Mouse (Mus musculus): ENCODE results near the gene Glod5. TPM values are rescaled to one million over a fixed set of nuclear protein-coding genes. Genes with fewer than 3 reads are reported as not detected.

Gene Glod5
- total and polyA plus RNA-seq, 3 experiments: not detected

DNA sequence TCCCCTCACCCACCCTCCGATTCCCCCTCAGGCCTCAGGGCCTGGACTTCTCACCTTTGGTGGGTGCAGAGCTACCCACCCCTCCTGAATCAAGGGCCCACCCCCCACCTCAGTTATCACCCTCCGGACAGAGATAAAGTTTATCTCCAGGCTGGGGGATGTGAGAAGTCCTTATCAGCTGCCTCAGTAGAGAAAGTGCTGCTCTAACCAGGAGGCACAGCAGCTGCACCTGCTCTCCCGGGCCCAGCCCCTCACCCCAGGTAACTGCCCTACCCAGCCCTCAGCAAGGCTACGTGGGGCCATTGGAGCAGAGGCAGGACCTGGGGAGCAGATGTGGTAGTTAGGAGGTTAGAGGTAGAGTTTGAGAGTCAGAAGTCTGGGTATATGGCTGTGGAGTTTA, 52.1 kb downstream of the Glod5 start:
- no peak overlapping the region for H3K4me2 ChIP-seq (ENCODE audit: insufficient read depth, low read depth, poor library complexity, severe bottlenecking)
- no peaks in the 10 kb centered on the region for H3K36me3 ChIP-seq (replicated peaks in 1 of 2; ENCODE audit: control insufficient read depth in 1 of 2, insufficient read depth in 1 of 2, low read length in 1 of 2)
- no peaks in the 10 kb centered on the region for H3K79me2 ChIP-seq (replicated peaks; ENCODE audit: control insufficient read depth, extremely low read depth, insufficient read depth, poor library complexity, severe bottlenecking)
- H3K4me3 ChIP-seq (replicated peaks in 1 of 3; ENCODE audit: low read depth in 2 of 3, low read length in 2 of 3, poor library complexity in 1 of 3): no peak overlapping the region
- H3K27ac ChIP-seq (ENCODE audit: insufficient read depth, low read depth): no peak overlapping the region
- H3K27me3 ChIP-seq (replicated peaks): no peaks in the 10 kb centered on the region
- dilution Hi-C loops (cut with MboI; ENCODE audit: extremely low pct_ligation_motif_present, extremely low pct_unique_long_range_greater_than_20kb, low sequenced_read_pairs) (no loop called here), in situ Hi-C loops (cut with MboI; ENCODE audit: low pct_ligation_motif_present, low pct_unique_long_range_greater_than_20kb, low sequenced_read_pairs) (no loop called here)
- peaks cover 3 to 9% of the 10 kb centered on the region in 2 experiments; a peak in 3 of 4 replicates for H3K4me1 ChIP-seq (ENCODE audit: control insufficient read depth in 1 of 2, insufficient read depth in 2 of 2)
- TF ChIP-seq MXI1 (IDR thresholded peaks at IDR 0.05; ENCODE audit: low read depth, low read length) (no peak), RCOR1 (conservative IDR thresholded peaks at IDR 0.05; ENCODE audit: low read depth, low read length) (no peak), MEF2A (IDR thresholded peaks at IDR 0.05; ENCODE audit: borderline replicate concordance, low read depth, low read length) (no peak), E2F4 (IDR thresholded peaks at IDR 0.05; ENCODE audit: insufficient replicate concordance, low read depth, low read length) (no peak), USF2 (conservative IDR thresholded peaks at IDR 0.05; ENCODE audit: low read depth, low read length) (no peak), CTCF (conservative IDR thresholded peaks at IDR 0.05 in 1 of 2, IDR thresholded peaks at IDR 0.05 in 1 of 2; ENCODE audit: low read depth in 2 of 2, low read length in 2 of 2) (no peak), MAX (IDR thresholded peaks at IDR 0.05; ENCODE audit: low read length) (no peak), RAD21 (IDR thresholded peaks at IDR 0.05; ENCODE audit: low read depth, low read length) (no peak), CHD1 (IDR thresholded peaks at IDR 0.05; ENCODE audit: low read depth, low read length) (no peak)
- H3K9me3 ChIP-seq (replicated peaks; ENCODE audit: low read length): no peaks in the 10 kb centered on the region
- H3K9ac ChIP-seq (ENCODE audit: insufficient read depth, low read depth): no peak overlapping the region
- no peak for DNase-seq (ENCODE audit: extremely low read depth)

GRCm38 (mm10) chrX:7963829-7964626, 54.3 kb downstream of the Glod5 start:
- Histone ChIP-seq H3K27ac (ENCODE audit: insufficient read depth, low read depth) (no peak overlapping the region), H3K9ac (ENCODE audit: insufficient read depth, low read depth) (no peak overlapping the region), H3K4me3 (replicated peaks in 1 of 3; ENCODE audit: low read depth in 2 of 3, low read length in 2 of 3, poor library complexity in 1 of 3) (no peak overlapping the region), H3K9me3 (replicated peaks; ENCODE audit: low read length) (no peaks in the 10 kb centered on the region), H3K4me2 (ENCODE audit: insufficient read depth, low read depth, poor library complexity, severe bottlenecking) (no peak overlapping the region), H3K4me1 (ENCODE audit: control insufficient read depth in 1 of 2, insufficient read depth in 2 of 2) (peaks cover 3 to 9% of the 10 kb centered on the region in 2 experiments; a peak in 3 of 4 replicates), H3K36me3 (replicated peaks in 1 of 2; ENCODE audit: control insufficient read depth in 1 of 2, insufficient read depth in 1 of 2, low read length in 1 of 2) (no peaks in the 10 kb centered on the region), H3K79me2 (replicated peaks; ENCODE audit: control insufficient read depth, extremely low read depth, insufficient read depth, poor library complexity, severe bottlenecking) (no peaks in the 10 kb centered on the region), H3K27me3 (replicated peaks) (no peaks in the 10 kb centered on the region)
- in situ Hi-C loops (cut with MboI; ENCODE audit: low pct_ligation_motif_present, low pct_unique_long_range_greater_than_20kb, low sequenced_read_pairs) (no loop called here), dilution Hi-C loops (cut with MboI; ENCODE audit: extremely low pct_ligation_motif_present, extremely low pct_unique_long_range_greater_than_20kb, low sequenced_read_pairs) (no loop called here)
- no peak for DNase-seq (ENCODE audit: extremely low read depth)
- TF ChIP-seq NELFE (IDR thresholded peaks at IDR 0.05; ENCODE audit: low read depth, low read length): no peak
- no peak for TF ChIP-seq TBP (conservative IDR thresholded peaks at IDR 0.05; ENCODE audit: low read depth, low read length)
- no peak for TF ChIP-seq ELF1 (IDR thresholded peaks at IDR 0.05; ENCODE audit: low read depth, low read length)
- no peak for TF ChIP-seq ZNF384 (IDR thresholded peaks at IDR 0.05; ENCODE audit: low read depth, low read length)
- TF ChIP-seq JUN (IDR thresholded peaks at IDR 0.05; ENCODE audit: insufficient read depth, low read depth, low read length): no peak
- TF ChIP-seq KAT2A (IDR thresholded peaks at IDR 0.05; ENCODE audit: insufficient replicate concordance, low read length): no peak
- no peak for TF ChIP-seq PAX5 (IDR thresholded peaks at IDR 0.05; ENCODE audit: low read length)
- no peak for TF ChIP-seq ETS1 (conservative IDR thresholded peaks at IDR 0.05; ENCODE audit: low read depth, low read length)
